Mouse (Mus musculus) spleen, postnatal 14 days (tissue): ENCODE measurements around the gene Pdzd2.
A peak's percentile ranks its signal among the peaks of the same experiment; 100 is the strongest.

Source experiments
- DNase-seq, 2 experiments: peaks; one replicate each; pipeline ENCODE4 v3.0.0; 2021 to 2022; ENCODE audit warnings: low spot score in 2 of 2

Gene Pdzd2

DNA sequence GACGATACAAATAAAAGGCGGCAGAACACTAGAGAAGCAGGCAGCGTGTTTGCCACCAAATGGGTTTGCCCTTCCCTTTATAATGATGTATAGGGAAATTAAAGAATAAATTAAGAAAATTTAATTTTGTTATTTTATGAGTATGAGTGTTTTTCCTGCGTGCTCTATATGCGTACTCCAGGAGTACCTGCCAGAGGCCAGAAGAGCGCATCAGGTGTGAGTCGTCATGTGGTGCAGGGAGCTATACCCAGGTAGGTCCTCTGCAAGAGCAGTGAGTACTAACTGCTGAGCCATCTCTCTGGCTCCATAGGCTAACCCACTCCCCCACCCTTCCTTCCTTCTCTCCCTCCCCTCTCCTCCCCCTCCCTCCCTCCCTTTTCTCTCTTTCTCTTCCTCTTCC, 388.3 kb downstream of the Pdzd2 start:
- DNase-seq: no peak

DNA sequence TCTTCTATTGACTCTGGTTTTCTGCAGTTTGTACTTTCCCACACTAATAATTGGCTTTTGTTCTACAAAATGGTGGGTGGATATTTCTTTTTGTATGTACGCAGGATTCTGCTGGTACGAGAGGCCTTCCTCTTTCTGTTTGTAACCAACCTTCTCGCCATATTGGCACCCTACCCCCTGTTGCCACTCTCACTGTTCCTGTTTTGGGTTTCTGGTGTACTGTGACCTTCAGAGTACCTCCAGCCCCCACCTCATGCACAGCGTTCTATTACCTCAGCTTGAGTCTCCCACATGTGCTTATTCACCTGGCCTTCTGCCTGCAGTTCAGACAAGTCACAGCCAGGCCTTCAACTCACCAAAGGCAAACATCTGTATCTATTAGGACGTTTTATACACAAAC, 389.9 kb downstream of the Pdzd2 start:
- DNase-seq: no peak

DNA sequence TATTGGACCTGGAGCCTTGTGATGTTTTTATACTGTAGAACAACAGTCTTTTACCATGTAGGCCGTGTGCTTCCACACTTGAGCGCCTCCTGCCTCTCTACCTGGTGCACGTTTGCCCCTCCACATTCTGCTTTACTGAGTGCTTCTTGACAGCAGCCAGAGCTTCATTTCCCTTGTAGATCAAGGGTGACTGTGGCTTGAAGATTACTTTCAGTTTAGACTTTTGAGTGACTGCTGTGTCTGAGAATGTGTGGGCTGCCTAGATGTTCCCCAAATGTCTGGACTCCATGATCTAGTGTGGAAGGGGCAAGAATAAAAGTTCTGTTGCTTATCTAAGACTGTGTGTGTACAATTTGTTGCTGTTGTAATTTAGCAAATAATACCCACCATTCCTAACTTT, 390.8 kb downstream of the Pdzd2 start:
- no peak for DNase-seq

DNA sequence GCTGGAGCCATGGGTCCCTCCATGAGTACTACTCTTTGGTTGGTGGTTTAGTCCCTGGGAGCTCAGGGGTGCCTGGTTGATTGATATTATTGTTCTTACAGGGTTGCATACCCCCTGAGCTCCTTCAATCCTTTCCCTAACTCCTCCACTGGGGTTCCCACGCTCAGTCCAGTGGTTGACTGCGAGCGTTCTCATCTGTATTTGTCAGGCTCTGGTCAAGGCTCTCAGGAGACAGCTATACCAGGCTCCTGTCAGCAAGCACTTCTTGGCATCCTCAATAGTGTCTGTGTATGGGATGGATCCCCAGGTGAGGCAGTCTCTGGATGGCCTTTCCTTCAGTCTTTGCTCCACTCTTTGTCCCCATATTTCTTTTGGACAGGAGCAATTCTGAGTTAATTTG, 392.8 kb downstream of the Pdzd2 start:
- DNase-seq: no peak

DNA sequence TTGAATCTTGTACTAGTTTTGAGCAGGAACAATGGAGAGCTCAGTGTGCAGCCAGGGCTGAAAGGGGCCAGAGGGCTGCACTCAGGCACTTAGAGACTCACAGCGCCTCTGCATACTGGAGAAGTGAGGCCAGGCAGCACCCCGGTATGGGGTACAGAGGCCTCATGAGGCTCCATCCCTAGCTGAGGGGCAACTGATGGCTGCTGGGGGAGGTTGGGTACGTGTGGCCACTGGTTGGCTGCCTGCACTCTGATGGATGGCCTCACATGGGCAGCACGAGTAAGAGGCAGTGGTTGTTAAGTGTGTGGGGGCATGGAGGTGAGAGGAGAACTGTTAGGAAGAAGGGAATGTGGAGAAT, 398.3 kb downstream of the Pdzd2 start:
- no peak for DNase-seq

DNA sequence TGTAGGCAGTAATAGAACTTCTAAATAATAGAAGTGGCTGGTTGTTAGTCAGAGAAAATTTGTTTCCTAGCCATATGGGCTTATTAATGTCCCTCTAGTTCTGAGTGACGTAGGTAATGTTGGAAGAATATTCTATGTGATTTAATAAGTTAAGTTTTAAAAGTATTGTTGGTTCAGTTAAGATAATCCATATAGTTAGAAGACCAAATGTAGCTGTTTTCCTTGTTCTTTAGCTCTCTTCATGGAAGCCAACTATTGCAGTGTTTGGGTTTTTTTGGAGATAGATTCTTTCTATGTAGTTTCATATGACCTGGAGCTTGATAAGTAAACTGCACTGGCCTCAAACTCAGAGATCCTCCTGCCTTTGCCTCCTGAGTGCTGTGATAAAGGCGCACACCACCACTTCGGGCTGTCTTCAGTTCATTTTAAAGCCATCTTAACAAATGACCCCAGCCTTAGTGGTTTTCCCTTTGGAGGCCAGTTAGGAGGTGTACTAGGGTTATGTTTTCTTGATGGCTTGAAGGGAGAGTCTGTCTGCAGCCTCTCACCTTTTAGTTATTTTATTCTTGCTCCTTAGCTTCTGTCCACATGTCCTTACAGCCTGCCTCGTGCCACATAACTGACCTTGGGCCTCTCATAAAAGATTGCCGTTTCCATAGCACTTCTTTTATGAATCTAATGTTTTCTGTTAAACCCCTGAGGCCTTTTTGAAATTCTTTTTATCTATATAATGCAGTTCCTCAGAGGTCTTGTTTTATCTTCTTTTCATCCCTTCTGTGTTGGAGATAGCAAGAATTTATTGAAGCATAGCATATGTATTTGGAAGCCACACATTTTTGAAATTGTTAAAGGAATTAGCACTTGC, 399.0 kb downstream of the Pdzd2 start:
- no peak for DNase-seq

DNA sequence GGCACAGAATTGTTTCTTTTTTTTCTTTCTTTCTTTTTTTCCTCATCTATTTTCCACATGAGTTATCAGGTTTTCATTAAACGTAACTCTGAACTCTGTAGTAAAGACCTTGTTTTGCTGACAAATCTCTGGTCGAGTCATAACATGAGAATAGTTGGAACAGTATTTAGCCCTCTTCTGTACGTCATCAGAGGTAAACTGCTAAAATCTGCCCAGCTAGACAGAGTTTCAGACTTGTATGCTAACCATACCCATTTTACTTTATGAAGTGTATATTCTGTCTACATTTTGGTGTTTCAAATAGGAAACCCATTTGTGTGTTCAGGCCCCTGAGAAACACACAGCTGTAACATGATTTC, 402.0 kb downstream of the Pdzd2 start:
- DNase-seq: no peak

DNA sequence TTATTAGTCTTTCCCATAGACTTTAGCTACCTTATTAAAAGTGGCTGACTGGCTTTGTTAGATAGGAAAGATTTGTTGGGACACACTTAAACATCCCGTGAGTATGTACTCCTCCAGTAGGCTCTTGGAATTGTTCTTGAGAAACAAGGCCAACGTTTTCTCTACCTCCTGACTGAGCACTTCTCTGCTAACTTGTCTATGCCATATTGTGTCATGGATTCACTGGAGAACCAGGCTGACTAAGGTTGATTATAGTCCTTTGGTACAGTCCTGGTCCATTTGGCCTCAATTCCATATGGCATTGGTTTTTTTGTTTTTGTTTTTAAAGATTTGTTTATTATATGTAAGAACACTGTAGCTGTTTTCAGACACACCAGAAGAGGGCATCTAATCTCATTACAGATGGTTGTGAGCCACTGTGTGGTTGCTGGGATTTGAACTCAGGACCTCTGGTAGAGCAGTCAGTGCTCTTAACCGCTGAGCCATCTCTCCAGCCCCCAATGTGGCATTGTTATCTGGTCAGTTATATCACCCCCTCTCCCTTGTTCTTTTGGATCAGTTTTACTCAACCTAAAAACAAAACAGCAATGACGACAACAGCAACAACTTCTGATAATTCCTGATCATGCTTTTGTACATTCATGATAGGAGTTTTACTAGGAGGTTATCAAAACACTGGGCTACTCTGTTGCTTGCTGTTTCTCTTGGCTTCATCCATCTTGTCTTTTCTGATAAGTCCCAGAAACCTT, 402.5 kb downstream of the Pdzd2 start:
- DNase-seq: no peak

DNA sequence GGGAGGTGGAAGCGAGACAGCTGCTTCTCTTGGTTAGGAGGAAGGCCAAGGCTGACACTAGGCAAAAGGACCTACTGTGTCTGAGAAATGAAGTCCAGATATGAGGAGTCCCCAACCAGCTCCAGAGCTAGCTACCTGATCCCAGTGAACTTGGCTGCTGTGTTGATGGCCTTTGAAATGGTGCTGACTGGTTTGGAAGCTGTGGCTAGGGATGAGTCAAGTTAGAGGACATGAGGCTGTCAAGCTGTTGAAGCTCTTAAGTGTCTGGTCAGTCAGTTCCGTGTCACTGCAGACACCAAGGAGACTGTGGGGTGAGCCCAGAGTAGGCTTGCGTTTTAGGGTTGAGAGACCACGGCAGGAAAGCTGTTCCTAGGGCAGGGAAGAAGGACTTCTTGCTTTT, 405.3 kb downstream of the Pdzd2 start:
- DNase-seq: no peak

DNA sequence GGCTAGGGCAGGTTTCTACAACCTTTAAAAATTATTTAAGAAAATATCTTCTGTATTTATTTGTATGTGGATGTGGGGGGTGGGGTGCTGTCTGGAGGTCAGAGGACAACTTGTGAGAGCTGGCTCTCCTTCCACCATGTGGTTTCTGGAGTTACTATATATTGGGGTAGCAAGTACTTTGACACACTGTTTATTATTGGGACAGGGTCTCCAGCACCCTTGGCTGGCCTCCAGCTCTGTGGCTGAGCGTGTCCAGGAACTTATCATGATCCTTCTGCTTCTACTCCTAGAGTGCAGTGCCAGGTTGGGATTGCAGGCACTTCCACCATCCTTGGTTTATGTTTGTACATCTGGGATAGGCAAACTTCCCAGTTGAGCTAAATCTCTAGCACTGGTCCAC, 408.4 kb downstream of the Pdzd2 start:
- no peak for DNase-seq

DNA sequence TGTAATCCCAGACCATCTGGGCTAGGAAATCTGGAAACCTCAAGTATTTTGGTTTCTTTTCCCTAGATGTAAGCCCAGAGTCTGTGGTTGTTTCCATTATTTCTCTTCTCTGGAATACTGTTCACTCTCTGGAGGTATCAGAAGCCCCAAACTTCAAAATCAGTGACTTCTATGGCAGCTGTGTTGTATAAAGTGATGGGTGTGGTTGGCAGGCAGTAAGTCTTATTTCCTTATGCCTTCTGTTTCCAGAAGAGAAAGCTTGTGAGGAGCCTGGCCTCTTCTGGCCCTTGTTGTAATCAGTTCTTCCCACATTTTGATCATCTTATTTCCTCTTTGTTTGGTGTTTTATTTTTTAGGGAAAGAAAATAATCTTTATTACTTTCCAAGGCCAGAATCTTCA, 408.8 kb downstream of the Pdzd2 start:
- no peak for DNase-seq

DNA sequence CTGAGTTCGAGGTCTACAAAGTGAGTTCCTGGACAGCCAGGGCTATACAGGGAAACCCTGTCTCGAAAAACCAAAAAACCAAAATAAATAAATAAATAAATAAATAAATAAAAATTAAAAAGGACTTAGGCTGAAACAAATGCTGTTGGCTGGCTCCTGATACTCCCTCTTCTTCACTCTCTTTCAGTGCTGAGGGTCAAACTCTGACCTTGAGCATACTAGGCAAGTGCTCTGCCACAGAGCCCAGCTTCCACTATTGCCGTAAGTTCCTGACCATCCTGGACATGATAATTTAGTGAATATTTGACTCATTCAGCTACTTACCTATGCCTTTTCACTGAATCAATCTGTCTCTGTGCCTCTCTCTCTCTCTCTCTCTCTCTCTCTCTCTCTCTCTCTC, 409.3 kb downstream of the Pdzd2 start:
- no peak for DNase-seq

DNA sequence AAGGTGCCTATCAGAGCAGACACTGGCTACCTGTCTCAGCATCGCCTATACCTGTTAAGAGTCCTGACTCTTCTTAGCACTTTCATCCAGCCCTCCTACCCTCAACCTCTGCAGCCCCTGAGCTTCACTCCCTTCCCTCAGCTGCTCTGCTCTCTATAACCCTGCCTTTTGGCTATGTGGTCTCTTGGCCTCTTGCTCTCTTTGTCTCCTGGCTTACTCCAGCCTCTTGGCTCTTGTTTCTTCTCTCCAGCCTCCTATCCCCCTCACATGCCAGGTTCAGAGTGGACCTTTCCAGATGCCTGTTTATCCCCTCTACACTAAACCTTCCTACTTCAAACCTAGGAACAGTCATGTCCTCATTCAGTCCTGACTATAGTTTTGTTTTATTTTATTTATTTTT, 415.4 kb downstream of the Pdzd2 start:
- DNase-seq: no peak

DNA sequence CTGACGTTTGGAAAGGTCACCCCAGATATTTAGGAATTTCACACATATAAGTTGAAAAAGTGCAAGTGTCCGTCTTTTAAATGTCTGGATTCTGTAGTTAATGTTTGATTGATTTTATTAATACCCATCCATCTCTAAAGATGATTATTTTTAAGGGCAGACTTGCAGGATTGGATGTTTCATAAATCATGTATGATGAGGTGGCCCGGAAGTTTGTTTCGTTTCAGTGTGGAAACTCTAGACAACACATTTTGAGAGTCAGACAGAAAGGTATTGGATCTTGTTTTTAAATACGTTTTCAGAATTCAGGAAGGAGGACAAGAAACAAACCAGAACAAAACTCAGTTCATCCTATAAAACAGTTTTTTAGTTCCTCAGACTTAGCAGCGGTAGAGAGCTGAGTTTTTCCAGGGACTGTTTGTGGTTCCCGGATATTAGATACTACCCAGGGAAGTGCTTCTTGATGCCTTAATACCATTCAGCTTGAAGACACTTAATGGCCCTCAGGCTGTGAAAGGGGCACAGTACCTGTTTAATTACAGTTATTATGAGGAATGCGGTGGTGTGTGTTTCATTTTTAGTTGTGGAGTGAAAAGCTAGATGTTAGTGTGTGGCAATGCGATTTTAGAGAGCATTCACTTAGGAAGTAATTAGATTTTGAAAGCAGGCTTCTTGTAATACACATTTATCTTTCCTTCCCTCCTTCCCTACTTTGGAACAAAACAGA, 416.9 kb downstream of the Pdzd2 start:
- no peak for DNase-seq

DNA sequence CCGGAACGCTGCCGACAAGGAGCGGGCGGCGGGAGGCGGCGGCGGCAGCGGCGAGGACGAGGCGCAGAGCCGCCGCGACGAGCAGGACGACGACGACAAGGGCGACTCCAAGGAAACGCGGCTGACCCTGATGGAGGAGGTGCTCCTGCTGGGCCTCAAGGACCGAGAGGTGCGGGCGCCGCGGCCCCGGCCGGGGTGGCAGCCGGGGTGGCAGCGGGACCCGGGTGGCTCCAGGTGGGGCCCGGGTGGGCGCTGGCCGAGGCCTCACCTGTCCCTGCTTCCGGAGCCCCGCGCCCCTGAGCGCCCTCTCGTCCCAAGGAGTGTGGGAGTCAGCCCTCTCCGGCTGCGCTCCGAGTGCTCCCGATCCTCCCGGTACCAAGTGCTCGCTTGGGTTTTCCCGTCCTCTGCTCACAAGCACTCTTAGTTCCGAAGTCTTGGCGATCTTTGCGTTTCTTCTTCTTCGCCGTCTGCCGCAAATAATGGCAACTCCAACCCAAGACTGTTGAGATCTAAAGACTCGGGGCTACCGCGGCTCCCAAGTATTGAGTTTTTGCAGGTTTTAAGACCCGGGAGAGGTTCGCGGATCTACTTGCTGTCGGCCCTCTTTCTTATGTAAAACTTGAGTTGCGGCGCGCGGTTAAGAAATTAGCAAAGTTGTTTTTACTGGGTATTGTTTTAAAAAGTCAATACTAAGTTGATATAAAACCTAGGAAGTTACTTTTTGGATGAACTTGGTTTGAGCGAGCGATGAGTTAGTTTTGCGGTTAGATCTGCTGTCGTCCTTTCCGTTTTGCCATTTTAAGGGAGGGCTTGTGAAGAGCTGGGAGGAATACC, 417.7 kb downstream of the Pdzd2 start, which contains the start of gene 1810049J17Rik:
Gene 1810049J17Rik (minus strand): TSS at position 112 of the 834 bp plus-strand sequence.
- DNase-seq: peak; percentile 27 to 28

DNA sequence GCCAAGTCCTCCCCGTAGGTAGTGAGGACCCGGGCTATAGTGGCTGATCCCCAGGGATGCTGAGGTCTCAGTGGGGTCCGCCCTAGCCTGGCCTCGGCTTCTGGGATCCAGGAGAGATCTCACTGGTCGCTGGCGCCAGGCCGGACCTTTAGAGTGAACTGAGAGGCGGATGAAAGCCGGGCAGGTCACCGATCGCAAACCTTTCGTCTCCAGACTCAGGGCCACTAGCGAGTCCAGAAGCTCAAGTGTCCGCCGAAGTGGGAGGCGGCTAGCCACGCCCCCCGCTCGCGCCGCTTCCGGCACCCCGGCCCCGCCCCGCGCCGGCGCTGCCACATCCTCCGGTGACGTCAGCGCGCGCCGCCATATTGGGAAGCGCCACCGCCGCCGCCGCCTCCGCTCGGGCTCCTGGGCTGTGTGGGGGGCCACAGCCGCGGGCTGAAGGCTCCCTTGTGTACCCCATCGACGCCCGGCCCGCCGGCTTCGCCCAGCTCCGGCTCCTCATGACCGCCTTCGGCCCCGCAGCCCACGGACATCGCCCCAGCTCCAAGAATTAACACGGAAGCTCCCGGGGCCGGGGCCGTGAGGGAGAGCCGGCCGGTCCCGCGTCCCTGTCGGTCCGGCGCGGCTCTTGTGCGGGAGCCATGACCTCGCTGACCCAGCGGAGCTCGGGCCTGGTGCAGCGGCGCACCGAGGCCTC, 418.5 kb downstream of the Pdzd2 start, which contains the start of gene Golph3:
Gene Golph3 (plus strand): TSS at position 360 of the 697 bp plus-strand sequence.
- peak; percentile 90 to 95 for DNase-seq

DNA sequence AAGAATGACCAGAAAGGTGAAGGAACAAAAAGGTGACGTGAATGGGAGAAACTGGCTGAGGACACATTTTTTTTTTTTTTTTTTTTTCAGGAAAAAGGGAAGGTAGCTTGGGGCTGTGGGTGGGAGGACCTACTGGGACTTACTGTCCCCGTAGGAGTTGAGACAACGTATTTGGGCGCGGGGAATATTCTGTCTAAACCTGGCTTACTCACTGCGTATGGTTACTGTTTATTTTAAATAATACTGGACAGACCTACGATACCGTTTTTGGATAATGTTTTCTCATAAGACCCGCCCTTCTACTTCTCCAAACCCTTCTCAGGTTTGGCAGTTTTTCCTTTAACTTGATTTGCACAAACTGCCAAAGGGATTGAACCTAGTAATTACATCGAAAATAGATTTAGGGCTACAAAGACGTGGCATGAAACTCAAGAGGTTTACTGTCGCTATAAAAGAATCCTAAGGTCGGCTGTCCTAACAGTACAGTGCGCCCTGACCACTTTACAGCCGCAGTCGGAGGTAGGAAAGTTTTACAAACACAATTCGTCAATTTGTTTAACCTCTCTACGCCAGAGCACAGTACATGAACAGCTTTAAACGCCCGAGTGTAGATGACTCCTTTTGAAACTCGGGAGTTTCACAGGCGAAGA, 419.2 kb downstream of the Pdzd2 start:
- no peak for DNase-seq

DNA sequence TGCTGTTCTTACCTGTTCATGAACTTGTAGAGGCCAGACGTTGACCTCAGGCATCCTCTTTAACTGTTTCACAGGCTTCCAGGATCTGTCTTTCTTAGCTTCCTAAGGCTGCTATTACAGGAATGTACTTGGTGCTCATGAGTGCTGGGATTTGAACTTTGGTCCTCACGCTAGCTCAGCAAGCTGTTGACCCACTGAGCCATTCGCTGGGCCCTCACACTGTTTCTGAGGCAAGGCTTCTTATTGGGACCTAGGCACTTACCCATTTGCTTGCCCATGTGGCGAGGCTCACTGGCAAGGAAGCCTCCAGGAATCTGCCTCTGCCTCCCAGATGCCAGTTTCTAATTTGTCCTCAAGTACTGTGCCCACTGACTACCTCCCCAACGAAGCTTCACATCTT, 419.8 kb downstream of the Pdzd2 start:
- DNase-seq: no peak

DNA sequence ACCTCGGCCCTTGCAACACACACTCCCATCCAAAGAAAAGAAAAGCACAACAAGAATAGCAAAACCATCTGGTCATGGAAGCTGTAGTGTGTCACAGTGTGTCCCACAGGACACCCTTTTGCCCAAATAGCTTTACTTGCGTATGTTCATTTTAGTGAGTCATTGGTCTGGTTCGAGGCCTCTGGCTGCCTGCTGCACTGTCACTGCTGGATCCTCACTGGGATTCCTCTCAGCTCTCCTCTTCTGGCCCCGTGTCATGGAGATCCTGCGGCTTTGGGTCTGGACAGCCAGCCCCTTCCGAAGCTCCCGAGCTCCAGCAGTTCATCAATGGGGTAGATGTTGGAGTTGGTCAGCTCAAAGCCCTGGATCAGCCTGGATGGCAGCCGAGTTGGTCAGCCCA, 421.3 kb downstream of the Pdzd2 start:
- DNase-seq: no peak

DNA sequence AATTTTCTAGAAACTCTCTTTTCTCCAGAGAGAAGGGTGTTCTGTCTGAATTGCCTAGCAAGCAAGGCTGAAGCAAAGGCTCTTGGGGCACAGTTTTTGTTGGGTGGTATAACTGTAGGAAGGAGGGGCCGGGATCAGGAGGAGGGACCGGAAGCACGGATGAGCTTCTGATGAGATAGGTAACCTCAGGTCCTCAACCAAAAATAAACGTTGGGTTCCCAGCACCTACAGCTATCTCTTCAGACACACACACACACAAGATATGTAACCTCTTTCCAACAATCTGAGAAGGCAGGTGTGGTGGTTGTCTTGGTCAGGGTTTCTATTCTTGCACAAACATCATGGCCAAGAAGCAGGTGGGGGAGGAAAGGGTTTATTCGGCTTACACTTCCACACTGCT, 422.4 kb downstream of the Pdzd2 start:
- DNase-seq: no peak

DNA sequence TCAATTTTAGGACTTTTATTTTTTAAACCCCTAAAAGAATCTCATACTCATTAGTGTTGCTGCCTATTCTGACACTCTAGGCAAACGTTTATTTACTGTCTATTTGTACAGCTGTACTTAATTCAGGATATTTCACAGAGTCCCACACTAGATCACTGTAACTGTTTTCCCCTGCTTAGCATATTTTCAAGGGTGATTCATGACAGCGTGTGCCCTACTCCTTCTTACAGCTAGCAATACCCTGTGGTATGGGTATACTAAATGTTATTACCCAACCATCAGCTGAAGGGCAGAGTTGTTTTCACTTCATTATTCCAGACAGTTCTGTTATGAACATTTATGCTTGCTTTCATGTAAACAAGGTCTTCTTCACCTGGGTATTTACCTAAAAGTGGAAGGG, 423.7 kb downstream of the Pdzd2 start:
- DNase-seq: no peak
